Mouse (Mus musculus) lung, postnatal 10 days (tissue): ENCODE measurements at regions not wholly inside any gene's neighbourhood (a gene's known extent, or its start where the extent isn't known, plus 50 kb on each side); places are given as distances from the start of the nearest gene placed in this dataset.
A peak's percentile ranks its signal among the peaks of the same experiment; 100 is the strongest.

Experiments
- DNase-seq: peaks from one replicate; pipeline ENCODE4 v3.0.0; 2021

GRCm38 (mm10) chr12:70719255-70719654 lies 106.1 kb upstream of the Frmd6 start:
- peak; percentile 37 for DNase-seq

- peak; percentile 32 for DNase-seq
These were observed 105.0 kb upstream of the Frmd6 start for GRCm38 (mm10) chr12:70720178-70720894.

DNA sequence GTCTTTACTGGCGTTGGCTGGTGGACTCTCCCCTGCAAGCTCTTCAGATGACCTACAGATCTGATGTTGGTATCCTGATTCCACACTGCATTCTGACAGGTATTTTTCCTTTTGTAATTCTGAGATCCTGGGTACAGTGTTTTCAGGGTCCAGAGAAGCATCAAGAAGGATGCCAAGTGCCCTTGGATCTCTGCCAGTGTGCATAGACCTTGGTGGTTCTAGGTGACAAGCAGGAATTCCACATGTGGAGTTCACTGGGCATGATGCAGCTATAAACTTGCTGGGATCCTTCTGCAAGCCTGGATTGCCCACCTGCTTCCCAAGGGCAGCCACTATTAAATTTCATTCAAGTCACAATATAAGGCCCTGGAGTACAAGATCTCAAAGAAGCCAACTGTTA lies 100.0 kb upstream of the Frmd6 start:
- no peak for DNase-seq

GRCm38 (mm10) chr12:70727496-70728259 lies 97.6 kb upstream of the Frmd6 start:
- no peak for DNase-seq

- no peak for DNase-seq
These were observed 96.9 kb upstream of the Frmd6 start for GRCm38 (mm10) chr12:70728407-70728806.

- no peak for DNase-seq
These were observed 95.4 kb upstream of the Frmd6 start for GRCm38 (mm10) chr12:70729961-70730360.

- DNase-seq: peak; percentile 44
These were observed 93.8 kb upstream of the Frmd6 start for GRCm38 (mm10) chr12:70731498-70731897.

GRCm38 (mm10) chr12:70732591-70732990 lies 92.7 kb upstream of the Frmd6 start:
- DNase-seq: no peak

DNA sequence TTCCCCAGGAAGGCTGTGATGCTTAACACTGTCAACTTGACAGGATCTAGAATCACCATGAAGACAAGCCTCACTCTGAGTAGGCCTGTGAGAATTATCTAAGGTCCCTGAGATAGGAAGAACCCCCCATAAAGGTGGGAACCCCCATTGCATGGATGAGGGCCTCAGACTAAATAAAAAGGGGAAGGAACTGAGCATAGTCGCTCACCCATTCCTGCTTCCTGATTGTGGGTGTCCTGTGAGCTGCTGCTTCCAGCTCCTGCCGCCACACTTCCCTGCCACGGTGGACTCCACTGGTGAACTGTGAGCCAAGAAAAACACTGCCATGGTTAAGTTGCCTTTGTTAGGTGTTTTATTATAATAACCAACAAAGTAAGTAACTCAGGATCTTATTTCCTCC lies 86.8 kb upstream of the Frmd6 start:
- no peak for DNase-seq

GRCm38 (mm10) chr12:70739316-70739715 lies 86.0 kb upstream of the Frmd6 start:
- no peak for DNase-seq

- no peak for DNase-seq
These were observed 85.5 kb upstream of the Frmd6 start for GRCm38 (mm10) chr12:70739766-70740165.

- DNase-seq: no peak
These were observed 82.5 kb upstream of the Frmd6 start for GRCm38 (mm10) chr12:70742836-70743235.

- no peak for DNase-seq
These were observed 79.6 kb upstream of the Frmd6 start for GRCm38 (mm10) chr12:70745681-70746080.

DNA sequence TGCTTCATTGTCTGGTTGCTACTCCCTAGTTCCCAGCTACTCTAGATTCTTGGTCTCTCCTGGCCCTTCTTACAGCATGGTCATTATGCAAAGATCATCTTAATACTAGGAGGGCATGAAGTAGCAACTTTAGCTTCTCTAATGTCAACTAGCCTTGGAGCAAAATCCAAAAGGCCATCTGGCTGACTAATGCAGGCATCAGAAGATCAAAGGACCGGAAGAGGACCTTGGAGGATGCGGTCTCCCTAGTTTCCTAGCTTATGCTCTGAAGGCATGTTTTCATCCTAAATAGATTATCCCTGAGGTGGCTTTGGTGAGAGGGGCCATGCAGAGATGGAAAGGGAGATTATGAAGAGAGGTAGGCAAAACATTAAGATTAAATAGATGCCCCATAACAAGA lies 75.7 kb upstream of the Frmd6 start:
- DNase-seq: no peak

DNA sequence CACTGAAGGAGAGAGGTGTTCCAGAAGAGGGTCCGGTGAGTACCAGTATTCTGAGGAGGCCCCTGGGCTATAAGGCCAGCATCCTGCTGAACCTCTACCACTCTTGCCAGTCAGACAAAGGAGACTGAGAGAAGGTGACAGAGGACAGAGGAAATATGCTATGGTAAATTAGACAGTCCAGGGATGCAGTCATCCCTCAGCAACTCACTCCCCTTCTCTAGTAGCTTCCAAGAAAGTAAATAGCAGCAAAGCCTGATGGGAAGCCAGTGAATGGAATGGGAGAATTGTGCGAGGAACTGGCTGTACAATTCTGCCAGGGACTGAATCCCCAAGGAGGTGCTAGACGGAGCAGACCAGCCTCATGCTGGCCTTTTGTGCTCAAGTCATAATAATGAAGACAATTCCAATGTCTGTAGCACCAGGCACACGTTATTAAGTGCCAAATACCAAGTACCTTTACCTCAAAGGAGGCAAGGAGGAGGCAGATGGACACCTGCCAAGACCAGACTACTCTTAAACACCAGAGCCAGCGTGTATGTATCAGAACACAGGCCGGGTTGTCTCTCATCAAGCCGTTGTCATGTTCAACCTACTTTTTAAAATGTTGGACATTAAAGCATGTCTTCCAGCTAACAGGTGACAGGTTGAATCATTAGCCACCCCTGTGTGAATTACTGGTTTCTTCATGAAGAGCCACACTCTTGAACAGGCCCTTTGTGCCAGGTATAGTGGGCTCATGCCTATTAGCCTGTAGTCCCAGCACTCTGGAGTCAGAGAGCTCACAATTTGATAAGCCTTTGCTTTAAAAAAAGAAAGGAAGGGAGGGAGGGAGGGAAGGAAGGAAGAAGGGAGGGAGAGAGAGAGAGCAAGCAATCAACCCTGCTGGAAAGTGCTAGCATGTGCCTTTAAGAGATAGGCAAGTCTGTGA lies 74.4 kb upstream of the Frmd6 start:
- DNase-seq: no peak

- DNase-seq: no peak
These were observed 72.9 kb upstream of the Frmd6 start for GRCm38 (mm10) chr12:70752266-70752910.

DNA sequence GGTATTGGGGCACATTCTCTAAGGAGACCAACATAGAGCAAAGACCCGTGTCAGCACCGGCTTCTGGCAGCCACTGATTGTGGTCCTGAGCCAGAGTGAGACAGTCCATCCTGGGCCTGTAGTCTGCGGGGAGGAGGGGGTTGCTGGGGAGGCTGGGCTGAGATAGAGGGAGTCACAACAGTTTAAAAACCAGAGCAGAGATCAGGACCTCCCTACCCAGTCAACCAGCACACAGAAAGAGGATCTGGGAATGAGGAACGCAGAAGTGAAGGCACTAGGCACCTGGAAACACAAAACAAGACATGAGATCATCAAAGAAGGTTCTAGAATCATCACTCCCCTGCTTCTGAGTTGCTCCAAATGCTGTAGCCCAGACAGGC lies 72.4 kb upstream of the Frmd6 start:
- no peak for DNase-seq

DNA sequence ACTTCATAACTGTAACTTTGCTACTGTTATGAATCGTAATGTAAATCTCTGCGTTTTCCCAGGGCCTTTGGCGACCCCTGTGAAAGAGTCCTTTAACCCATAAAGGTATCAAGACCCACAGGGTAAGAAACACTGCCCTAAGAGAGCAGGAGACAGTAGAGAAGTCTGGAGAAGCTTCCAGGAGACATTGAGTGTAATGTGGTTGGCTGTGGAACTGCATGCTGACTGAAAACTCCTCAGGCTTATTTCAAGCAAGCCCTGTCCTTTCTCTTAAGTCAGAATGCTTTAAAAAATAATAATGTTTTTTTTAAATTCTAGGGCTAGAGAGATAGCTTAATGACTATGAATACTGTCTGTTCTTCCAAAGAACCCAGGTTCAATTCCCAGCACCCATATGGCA lies 71.9 kb upstream of the Frmd6 start:
- no peak for DNase-seq

GRCm38 (mm10) chr12:70758080-70758479 lies 67.2 kb upstream of the Frmd6 start:
- DNase-seq: no peak

GRCm38 (mm10) chr12:70763542-70763941 lies 61.8 kb upstream of the Frmd6 start:
- no peak for DNase-seq

GRCm38 (mm10) chr12:70766319-70766718 lies 59.0 kb upstream of the Frmd6 start:
- no peak for DNase-seq

DNA sequence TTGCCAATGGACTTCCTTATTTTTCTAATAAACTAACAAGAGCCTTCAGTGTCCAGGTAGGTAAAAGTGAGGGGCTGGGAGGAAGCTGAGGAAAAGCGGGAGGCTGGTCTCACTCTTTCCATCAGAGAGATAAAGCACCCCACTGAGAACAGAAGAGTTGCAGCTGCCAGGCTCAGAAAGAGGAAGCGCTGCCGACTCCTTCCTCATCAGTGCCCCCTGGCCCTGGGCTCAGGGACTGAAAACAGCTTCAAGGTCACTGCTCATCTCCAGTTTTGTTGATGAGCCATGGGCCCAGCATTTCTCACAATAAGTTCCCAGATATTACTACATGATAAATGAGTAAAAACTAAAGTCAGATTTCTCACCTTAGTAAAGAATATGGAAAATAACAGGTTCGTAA lies 57.4 kb upstream of the Frmd6 start:
- DNase-seq: no peak

GRCm38 (mm10) chr12:70768745-70769144 lies 56.6 kb upstream of the Frmd6 start:
- no peak for DNase-seq
